Mouse (Mus musculus): ENCODE measurements at regions not wholly inside any gene's neighbourhood (a gene's known extent, or its start where the extent isn't known, plus 50 kb on each side); places are given as distances from the start of the nearest gene placed in this dataset.

GRCm38 (mm10) chr4:89082838-89083237, 54.1 kb upstream of the Mtap start:
- DNase-seq (no peak), ATAC-seq (ENCODE audit: insufficient read depth) (no peak)
- Histone ChIP-seq H3K9ac (no peak overlapping the region), H3K27ac (ENCODE audit: low read depth) (no peak overlapping the region), H3K36me3 (ENCODE audit: insufficient read depth) (no peaks in the 10 kb centered on the region), H3K4me3 (ENCODE audit: low read depth, low read length) (no peak overlapping the region), H3K4me2 (no peak overlapping the region), H3K27me3 (ENCODE audit: insufficient read depth, low read length) (no peaks in the 10 kb centered on the region), H3K4me1 (ENCODE audit: insufficient read depth) (no peaks in the 10 kb centered on the region), H3K9me3 (ENCODE audit: low read depth, low read length) (no peaks in the 10 kb centered on the region)
- 36% methylated on average over 3 of the region's 3 CpGs for WGBS
- no peak for TF ChIP-seq CTCF (IDR thresholded peaks at IDR 0.05; ENCODE audit: low read depth)

- Histone ChIP-seq H3K4me1 (ENCODE audit: insufficient read depth) (no peaks in the 10 kb centered on the region), H3K9me3 (ENCODE audit: low read depth, low read length) (no peaks in the 10 kb centered on the region), H3K4me2 (no peak overlapping the region), H3K4me3 (ENCODE audit: low read depth, low read length) (no peak overlapping the region), H3K9ac (no peak overlapping the region), H3K27me3 (ENCODE audit: insufficient read depth, low read length) (no peaks in the 10 kb centered on the region), H3K27ac (ENCODE audit: low read depth) (no peak overlapping the region), H3K36me3 (ENCODE audit: insufficient read depth) (no peaks in the 10 kb centered on the region)
- TF ChIP-seq CTCF (IDR thresholded peaks at IDR 0.05; ENCODE audit: low read depth) = no peak
- no peak for ATAC-seq (ENCODE audit: insufficient read depth)
- no peak for DNase-seq
- 78% methylated on average over 9 of the region's 9 CpGs for WGBS
Measured at GRCm38 (mm10) chr4:89078485-89078884, 58.4 kb upstream of the Mtap start.

- Histone ChIP-seq H3K4me1 (ENCODE audit: insufficient read depth) (no peaks in the 10 kb centered on the region), H3K4me2 (no peak overlapping the region), H3K27me3 (ENCODE audit: insufficient read depth, low read length) (no peaks in the 10 kb centered on the region), H3K9me3 (ENCODE audit: low read depth, low read length) (no peaks in the 10 kb centered on the region), H3K27ac (ENCODE audit: low read depth) (no peak overlapping the region), H3K9ac (no peak overlapping the region), H3K36me3 (ENCODE audit: insufficient read depth) (no peaks in the 10 kb centered on the region), H3K4me3 (ENCODE audit: low read depth, low read length) (no peak overlapping the region)
- WGBS = 48% methylated on average over 4 of the region's 4 CpGs
- ATAC-seq (ENCODE audit: insufficient read depth) (no peak), DNase-seq (no peak)
- TF ChIP-seq CTCF (IDR thresholded peaks at IDR 0.05; ENCODE audit: low read depth) = no peak
Measured at GRCm38 (mm10) chr4:89074705-89075104, 62.2 kb upstream of the Mtap start.

GRCm38 (mm10) chr4:89070430-89070829, 66.5 kb upstream of the Mtap start:
- Histone ChIP-seq H3K9me3 (ENCODE audit: low read depth, low read length) (no peaks in the 10 kb centered on the region), H3K9ac (no peak overlapping the region), H3K4me3 (ENCODE audit: low read depth, low read length) (no peak overlapping the region), H3K36me3 (ENCODE audit: insufficient read depth) (no peaks in the 10 kb centered on the region), H3K4me1 (ENCODE audit: insufficient read depth) (no peaks in the 10 kb centered on the region), H3K27me3 (ENCODE audit: insufficient read depth, low read length) (no peaks in the 10 kb centered on the region), H3K27ac (ENCODE audit: low read depth) (no peak overlapping the region), H3K4me2 (no peak overlapping the region)
- ATAC-seq (ENCODE audit: insufficient read depth) = no peak
- 68% methylated on average over 2 of the region's 2 CpGs for WGBS
- DNase-seq = no peak
- no peak for TF ChIP-seq CTCF (IDR thresholded peaks at IDR 0.05; ENCODE audit: low read depth)

- H3K36me3 ChIP-seq (ENCODE audit: insufficient read depth) = no peaks in the 10 kb centered on the region
Measured at GRCm38 (mm10) chr4:89064401-89064800, 72.5 kb upstream of the Mtap start.

GRCm38 (mm10) chr4:89062384-89062783, 74.5 kb upstream of the Mtap start:
- Histone ChIP-seq H3K4me1 (ENCODE audit: insufficient read depth) (no peaks in the 10 kb centered on the region), H3K27me3 (ENCODE audit: insufficient read depth, low read length) (no peaks in the 10 kb centered on the region), H3K4me2 (no peak overlapping the region), H3K36me3 (ENCODE audit: insufficient read depth) (no peaks in the 10 kb centered on the region), H3K9me3 (ENCODE audit: low read depth, low read length) (no peaks in the 10 kb centered on the region), H3K9ac (no peak overlapping the region), H3K4me3 (ENCODE audit: low read depth, low read length) (no peak overlapping the region), H3K27ac (ENCODE audit: low read depth) (no peak overlapping the region)
- DNase-seq = no peak
- WGBS = 74% methylated on average over 1 of the region's 1 CpGs
- TF ChIP-seq CTCF (IDR thresholded peaks at IDR 0.05; ENCODE audit: low read depth) = no peak
- ATAC-seq (ENCODE audit: insufficient read depth) = no peak

More at GRCm38 (mm10) chr4:89064401-89064800, 72.5 kb upstream of the Mtap start:
- ATAC-seq (ENCODE audit: insufficient read depth) (no peak), DNase-seq (no peak)
- TF ChIP-seq CTCF (IDR thresholded peaks at IDR 0.05; ENCODE audit: low read depth) = no peak
- Histone ChIP-seq H3K27me3 (ENCODE audit: insufficient read depth, low read length) (no peaks in the 10 kb centered on the region), H3K9me3 (ENCODE audit: low read depth, low read length) (no peaks in the 10 kb centered on the region), H3K9ac (no peak overlapping the region), H3K4me1 (ENCODE audit: insufficient read depth) (no peaks in the 10 kb centered on the region), H3K27ac (ENCODE audit: low read depth) (no peak overlapping the region), H3K4me2 (no peak overlapping the region), H3K4me3 (ENCODE audit: low read depth, low read length) (no peak overlapping the region)
- WGBS = 83% methylated on average over 7 of the region's 7 CpGs

GRCm38 (mm10) chr4:89061619-89062018, 75.3 kb upstream of the Mtap start:
- no peak overlapping the region for H3K4me2 ChIP-seq
- no peak overlapping the region for H3K9ac ChIP-seq
- DNase-seq = no peak
- TF ChIP-seq CTCF (IDR thresholded peaks at IDR 0.05; ENCODE audit: low read depth) = no peak
- no peaks in the 10 kb centered on the region for H3K27me3 ChIP-seq (ENCODE audit: insufficient read depth, low read length)
- 82% methylated on average over 4 of the region's 4 CpGs for WGBS
- ATAC-seq (ENCODE audit: insufficient read depth) = no peak
- H3K9me3 ChIP-seq (ENCODE audit: low read depth, low read length) = no peaks in the 10 kb centered on the region
- no peak overlapping the region for H3K4me3 ChIP-seq (ENCODE audit: low read depth, low read length)
- H3K36me3 ChIP-seq (ENCODE audit: insufficient read depth) = no peaks in the 10 kb centered on the region
- no peak overlapping the region for H3K27ac ChIP-seq (ENCODE audit: low read depth)
- no peaks in the 10 kb centered on the region for H3K4me1 ChIP-seq (ENCODE audit: insufficient read depth)

- Histone ChIP-seq H3K27me3 (ENCODE audit: insufficient read depth, low read length) (no peaks in the 10 kb centered on the region), H3K4me2 (no peak overlapping the region), H3K27ac (ENCODE audit: low read depth) (no peak overlapping the region), H3K9ac (no peak overlapping the region), H3K4me1 (ENCODE audit: insufficient read depth) (no peaks in the 10 kb centered on the region), H3K36me3 (ENCODE audit: insufficient read depth) (no peaks in the 10 kb centered on the region), H3K9me3 (ENCODE audit: low read depth, low read length) (no peaks in the 10 kb centered on the region), H3K4me3 (ENCODE audit: low read depth, low read length) (no peak overlapping the region)
- no peak for ATAC-seq (ENCODE audit: insufficient read depth)
- no peak for TF ChIP-seq CTCF (IDR thresholded peaks at IDR 0.05; ENCODE audit: low read depth)
- DNase-seq = no peak
Measured at GRCm38 (mm10) chr4:89057573-89057972, 79.3 kb upstream of the Mtap start.

All from lung, embryonic 14.5 days (tissue).